Mouse (Mus musculus) small intestine, adult 2 months (tissue): ENCODE results near the gene Creb5.

Experiments used
- CTCF ChIP-seq: fragments of 200-500 bp; IDR thresholded peaks from 2 replicates; pipeline ENCODE4 v1.5.1; 2012; ENCODE audit warnings: low read depth, mild to moderate bottlenecking, control low read depth, inconsistent platforms, low read length, moderate library complexity, mixed read lengths; ENCODE audit not compliant: insufficient replicate concordance, insufficient read length; ENCODE audit errors: extremely low read depth
- POLR2A ChIP-seq: fragments of 200-500 bp; IDR thresholded peaks from 2 replicates; pipeline ENCODE4 v1.6.1; 2012; ENCODE audit warnings: low read depth, mild to moderate bottlenecking, control low read depth, inconsistent platforms, low read length, moderate library complexity

DNA sequence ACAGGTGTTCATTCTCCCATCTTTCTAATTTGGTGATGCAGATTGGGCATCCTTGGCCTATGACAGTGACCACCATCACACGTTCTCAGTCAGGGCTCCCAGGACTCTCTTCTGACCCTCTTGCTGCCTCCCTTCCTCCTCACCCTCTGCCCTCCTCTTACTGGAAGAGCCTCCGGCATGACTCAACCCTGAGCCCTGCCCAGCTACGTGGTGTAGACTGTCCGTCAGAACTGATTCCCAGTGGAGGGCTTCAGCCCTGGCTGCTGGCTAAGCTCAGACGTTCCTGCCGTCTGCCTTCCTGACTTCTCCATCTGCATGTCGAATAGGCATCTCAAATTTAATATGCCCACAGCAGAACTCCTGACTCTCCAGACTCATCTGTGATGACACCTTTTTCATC is 275.5 kb downstream of the Creb5 start:
- TF ChIP-seq POLR2A (no peak), CTCF (no peak)
